Mouse (Mus musculus) c-Kit-positive CD71-negative TER-119-negative erythroid progenitor cells, embryonic 14.5 days (primary cell): ENCODE measurements around the gene Arid5b.
A peak's percentile ranks its signal among the peaks of the same experiment; 100 is the strongest.

ENCODE experiments used
- DNase-seq: peaks from one replicate; pipeline ENCODE4 v3.0.0-alpha.2; 2013; ENCODE audit warnings: low read depth

The Arid5b gene

DNA sequence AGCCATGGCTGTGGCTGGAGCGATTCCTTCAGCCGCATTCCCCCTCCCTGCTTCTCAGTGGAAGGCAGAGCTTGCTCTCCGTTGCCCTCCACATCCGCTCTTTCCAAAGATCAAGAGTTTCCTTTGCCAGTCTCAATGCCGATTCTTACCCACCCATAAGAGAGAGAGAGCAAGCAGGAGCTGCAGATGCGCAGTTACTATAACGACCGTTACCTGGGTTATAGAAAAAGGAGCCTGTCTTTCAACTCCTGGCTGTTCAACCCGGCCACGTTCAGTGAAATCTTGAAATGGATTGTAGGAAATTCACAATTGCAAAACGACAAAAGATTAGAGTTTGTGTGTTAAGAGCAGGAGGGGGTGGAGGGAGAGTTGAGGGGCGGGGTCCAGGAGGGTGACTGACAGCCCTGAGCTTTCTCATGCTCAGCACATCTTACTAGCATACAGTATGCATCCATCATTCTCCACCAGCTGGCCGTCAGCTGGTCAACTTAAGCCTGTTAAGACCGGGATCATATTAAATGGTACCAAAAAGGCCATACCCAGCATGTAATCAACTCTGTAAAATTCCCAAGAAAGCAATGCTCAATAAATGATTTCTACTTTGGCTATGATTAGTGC, 227.1 kb downstream of the Arid5b start:
- no peak for DNase-seq

GRCm38 (mm10) chr10:68050882-68051281, 227.7 kb downstream of the Arid5b start:
- no peak for DNase-seq

GRCm38 (mm10) chr10:68048641-68049305, 229.8 kb downstream of the Arid5b start:
- DNase-seq, result no peak

- no peak for DNase-seq
Observed at GRCm38 (mm10) chr10:68044864-68045263, 233.7 kb downstream of the Arid5b start.

DNA sequence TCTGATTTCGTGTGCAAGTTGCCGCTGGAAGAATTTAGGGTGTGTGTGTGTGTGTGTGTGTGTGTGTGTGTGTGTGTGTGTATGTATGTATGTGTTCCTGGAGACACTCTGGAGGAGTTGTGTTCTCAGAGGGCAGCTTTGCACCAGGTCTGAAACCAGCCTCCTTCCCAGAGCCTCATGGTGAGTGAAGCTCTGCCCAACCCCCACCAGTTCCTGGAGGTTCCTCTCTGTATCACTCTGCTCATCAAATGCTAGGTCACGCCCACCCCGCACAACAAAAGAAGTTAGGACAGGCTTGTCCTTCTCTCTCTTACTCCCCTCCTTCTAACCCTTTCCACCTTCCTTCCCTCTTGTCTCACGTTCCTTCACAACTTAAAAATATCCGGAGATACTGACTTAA, 234.6 kb downstream of the Arid5b start:
- DNase-seq, result peak; percentile 10
